Mouse (Mus musculus) midbrain, embryonic 13.5 days (tissue): ENCODE results near the gene Cemip2. TPM values are rescaled to one million over a fixed set of nuclear protein-coding genes. Genes with fewer than 3 reads are reported as not detected.
A peak's percentile ranks its signal among the peaks of the same experiment; 100 is the strongest.

Source experiments
- ATAC-seq: fragments of 200-750 bp; cut with Nextera tagmentation; 2 replicates; pipeline ENCODE4 v1.8.0; 2017; ENCODE audit warnings: mild to moderate bottlenecking, moderate TSS enrichment, moderate library complexity
- H3K27ac ChIP-seq: fragments of 300-500 bp; sonication (generic); 2 replicates; pipeline ENCODE4 v1.5.1; 2015; ENCODE audit warnings: inconsistent platforms, mild to moderate bottlenecking, moderate library complexity
- H3K27me3 ChIP-seq: fragments of 300-500 bp; sonication (generic); 2 replicates; pipeline ENCODE4 v1.6.1; 2015; ENCODE audit warnings: mild to moderate bottlenecking, inconsistent platforms
- H3K36me3 ChIP-seq: fragments of 300-500 bp; sonication (generic); 2 replicates; pipeline ENCODE4 v1.6.1; 2015; ENCODE audit warnings: mild to moderate bottlenecking, inconsistent platforms
- H3K4me1 ChIP-seq: fragments of 300-500 bp; sonication (generic); replicated peaks from 2 replicates; pipeline ENCODE4 v1.6.1; 2015; ENCODE audit warnings: inconsistent platforms
- H3K4me2 ChIP-seq: fragments of 300-500 bp; sonication (generic); replicated peaks from 2 replicates; pipeline ENCODE4 v1.6.1; 2015; ENCODE audit warnings: moderate library complexity, mild to moderate bottlenecking, inconsistent platforms
- H3K4me3 ChIP-seq: fragments of 300-500 bp; sonication (generic); replicated peaks from 2 replicates; pipeline ENCODE4 v1.5.1; 2015; ENCODE audit warnings: mild to moderate bottlenecking, inconsistent platforms
- H3K9ac ChIP-seq: fragments of 300-500 bp; sonication (generic); replicated peaks from 2 replicates; pipeline ENCODE4 v1.6.1; 2015; ENCODE audit warnings: mild to moderate bottlenecking, inconsistent platforms
- H3K9me3 ChIP-seq: fragments of 300-500 bp; sonication (generic); 2 replicates; pipeline ENCODE4 v1.6.1; 2016; ENCODE audit warnings: mild to moderate bottlenecking, inconsistent platforms
- WGBS: fragments of 180-500 bp; shearing (Covaris S2); methylation state at CpG from one replicate; pipeline ENCODE4 v1.1.7; 2015; 5-methylcytosine and 5-hydroxymethylcytosine counted together
- polyA plus RNA-seq: library from polyadenylated mRNA; unstranded; fragments of >200 nt; fragmentation: Nextera tagmentation; extraction: Ambion mirVana; gene quantifications from 2 replicates; pipeline ENCODE4 v1.2.1, GENCODE M21; 2015

Cemip2 gene
- polyA plus RNA-seq, 1 experiment from 2014 or later = 73.8 TPM

DNA sequence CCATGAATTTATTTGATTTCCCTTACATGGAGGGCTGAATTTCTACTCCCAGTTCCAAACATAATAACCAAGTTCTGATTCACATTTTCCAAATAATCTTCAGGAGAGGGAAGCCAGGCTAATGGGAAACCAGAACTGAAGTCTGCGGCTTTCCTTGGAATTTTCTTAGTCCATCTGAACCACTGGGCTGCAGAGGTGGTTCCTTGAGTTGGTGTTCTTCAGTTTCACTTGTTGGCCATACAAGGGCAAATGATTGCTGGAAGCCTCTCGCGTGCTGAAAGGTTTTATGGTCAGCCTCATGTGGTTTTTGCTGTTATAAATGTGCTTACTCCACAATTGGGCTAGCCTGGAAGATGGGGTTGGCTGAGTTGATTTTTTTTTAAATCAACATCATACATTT is 16.4 kb downstream of the Cemip2 start:
- no peak overlapping the region for H3K4me2 ChIP-seq
- 97% methylated on average over 3 of the region's 3 CpGs for WGBS
- H3K27me3 ChIP-seq = no peaks in the 10 kb centered on the region
- H3K27ac ChIP-seq = no peak overlapping the region; the same call in 1 of the 2 replicates
- ATAC-seq = no peak
- peaks cover 47% of the 10 kb centered on the region for H3K4me1 ChIP-seq
- peaks cover 62% of the 10 kb centered on the region for H3K36me3 ChIP-seq
- no peaks in the 10 kb centered on the region for H3K9me3 ChIP-seq
- no peak overlapping the region for H3K9ac ChIP-seq
- H3K4me3 ChIP-seq = no peak overlapping the region

DNA sequence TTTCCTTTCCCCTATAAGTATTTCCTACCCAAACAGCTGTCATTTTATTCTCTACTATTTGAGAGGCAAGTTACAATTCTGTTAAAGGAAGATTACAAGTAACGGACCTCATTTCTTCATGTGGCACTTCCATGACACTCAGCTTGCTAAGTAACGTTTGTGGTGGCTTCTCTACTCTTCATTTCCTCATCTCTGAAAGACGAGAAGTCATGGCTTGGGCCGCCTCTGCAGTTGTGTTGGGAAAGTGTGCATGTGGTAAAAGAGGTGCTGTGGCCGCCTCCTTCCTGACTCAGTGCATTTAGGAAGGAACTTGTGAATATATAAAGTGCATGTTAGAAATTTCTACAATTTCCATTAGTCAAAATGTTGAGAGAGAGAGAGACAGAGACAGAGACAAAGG is 18.2 kb downstream of the Cemip2 start:
- H3K36me3 ChIP-seq = peaks cover 73% of the 10 kb centered on the region
- H3K4me3 ChIP-seq = no peak overlapping the region

DNA sequence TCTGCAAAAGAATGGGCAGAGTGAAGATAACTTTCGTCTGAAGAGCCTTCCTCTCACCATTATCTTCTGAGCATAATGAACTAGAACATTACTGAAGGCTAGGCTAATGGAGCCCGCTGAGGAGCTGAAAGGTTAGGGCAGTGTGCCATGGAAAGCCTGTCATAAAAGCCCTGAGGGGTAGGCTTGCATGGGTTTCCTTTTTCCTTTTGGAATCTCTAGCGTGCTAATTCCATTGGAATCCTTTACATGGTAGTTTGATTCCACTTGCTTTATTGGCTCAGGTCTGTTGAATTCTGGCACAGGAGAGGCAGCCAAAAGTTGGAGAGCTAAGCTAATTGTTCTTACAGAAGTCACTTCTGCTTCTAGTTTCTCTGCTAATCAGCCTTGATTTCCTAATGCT is 20.6 kb downstream of the Cemip2 start:
- Histone ChIP-seq H3K9ac (no peak overlapping the region), H3K27ac (0 out of 2 replicates have a peak overlapping the region, but pooled peaks have one; percentile 35), H3K27me3 (no peaks in the 10 kb centered on the region), H3K9me3 (no peaks in the 10 kb centered on the region), H3K36me3 (peaks cover 81% of the 10 kb centered on the region), H3K4me3 (no peak overlapping the region), H3K4me1 (peaks cover 34% of the 10 kb centered on the region), H3K4me2 (no peak overlapping the region)
- no peak for ATAC-seq
- 41% methylated on average over 3 of the region's 3 CpGs for WGBS

More for the DNA sequence above, 18.2 kb downstream of the Cemip2 start:
- no peaks in the 10 kb centered on the region for H3K27me3 ChIP-seq
- H3K4me2 ChIP-seq = no peak overlapping the region
- no peak overlapping the region for H3K27ac ChIP-seq
- peaks cover 45% of the 10 kb centered on the region for H3K4me1 ChIP-seq
- 88% methylated on average over 5 of the region's 5 CpGs for WGBS
- no peak overlapping the region for H3K9ac ChIP-seq
- ATAC-seq = no peak
- no peaks in the 10 kb centered on the region for H3K9me3 ChIP-seq

DNA sequence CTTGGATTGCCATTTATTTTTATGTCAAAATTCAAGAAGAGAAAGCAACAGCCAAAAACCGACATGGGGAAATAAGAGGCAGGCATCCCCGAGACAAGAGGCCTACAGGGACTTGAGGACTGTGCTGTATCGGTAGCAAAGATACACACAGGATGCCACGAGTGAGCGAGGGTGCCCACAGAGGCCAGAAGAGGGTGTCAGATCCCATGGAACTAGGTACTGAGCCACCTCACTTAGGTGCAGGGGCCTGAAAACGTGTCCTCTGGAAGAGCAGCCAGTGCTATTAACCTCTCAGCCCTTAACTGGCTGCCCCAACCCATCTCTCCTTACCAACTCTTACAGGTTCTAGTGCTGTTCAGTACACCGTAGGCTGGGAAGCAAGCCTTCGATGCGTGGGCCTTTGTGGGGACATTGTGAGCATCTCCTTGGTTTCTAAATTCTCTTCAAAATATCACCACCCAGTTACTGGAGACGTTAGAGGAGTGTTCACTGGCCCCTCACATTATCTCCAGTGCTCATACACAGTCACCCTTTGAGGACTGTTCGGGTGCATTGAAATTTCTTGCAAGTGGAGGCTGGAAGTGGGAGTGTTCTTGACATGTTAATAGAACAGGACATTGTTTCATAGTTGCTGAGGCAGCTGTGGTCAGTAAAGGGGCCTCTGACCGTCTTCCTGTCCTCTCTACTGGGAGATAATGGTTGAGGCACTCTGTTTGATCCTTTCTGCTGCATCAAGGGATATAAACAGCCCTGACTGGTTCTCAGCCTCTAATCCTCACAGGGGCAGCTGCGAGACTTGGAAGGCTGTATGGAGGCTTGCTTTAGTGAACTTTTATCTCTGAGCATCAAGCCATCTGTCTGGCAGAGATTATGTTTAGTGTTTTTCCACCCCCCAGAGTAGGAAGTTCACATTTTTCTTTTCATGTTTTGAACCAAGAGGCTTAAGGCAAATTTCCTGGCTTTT is 21.6 kb downstream of the Cemip2 start:
- 47% methylated on average over 13 of the region's 13 CpGs for WGBS
- Histone ChIP-seq H3K36me3 (peaks cover 82% of the 10 kb centered on the region), H3K27ac (peak overlapping the region; percentile 69), H3K4me3 (no peak overlapping the region), H3K27me3 (no peaks in the 10 kb centered on the region), H3K4me2 (no peak overlapping the region), H3K9me3 (no peaks in the 10 kb centered on the region), H3K4me1 (peaks cover 34% of the 10 kb centered on the region), H3K9ac (no peak overlapping the region)
- peak; percentile 73 for ATAC-seq

DNA sequence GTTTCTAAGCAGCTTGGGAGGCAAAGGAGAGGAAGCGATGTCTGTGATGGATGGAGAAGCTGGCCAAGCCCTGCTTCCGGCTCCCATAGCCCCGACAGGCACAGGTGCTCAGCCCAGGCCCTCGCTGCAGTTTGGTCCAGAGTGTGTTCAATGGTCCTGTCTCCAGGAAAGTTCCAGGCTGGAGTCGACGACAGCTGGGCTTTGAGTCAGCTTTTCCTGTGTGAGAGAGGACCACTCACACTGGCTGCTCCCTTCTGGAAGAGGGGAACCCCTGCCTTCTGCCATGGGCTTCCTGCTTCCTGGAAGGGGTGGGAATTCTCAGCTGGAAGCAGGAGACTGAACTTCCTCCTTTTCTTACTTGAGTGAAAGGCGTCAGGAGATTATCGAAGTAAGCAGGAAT is 26.3 kb downstream of the Cemip2 start:
- Histone ChIP-seq H3K36me3 (peaks cover 85% of the 10 kb centered on the region), H3K27me3 (no peaks in the 10 kb centered on the region), H3K27ac (no peak overlapping the region), H3K4me1 (peaks cover 12% of the 10 kb centered on the region), H3K4me3 (no peak overlapping the region), H3K9me3 (no peaks in the 10 kb centered on the region), H3K9ac (no peak overlapping the region), H3K4me2 (no peak overlapping the region)
- 95% methylated on average over 8 of the region's 8 CpGs for WGBS
- no peak for ATAC-seq

DNA sequence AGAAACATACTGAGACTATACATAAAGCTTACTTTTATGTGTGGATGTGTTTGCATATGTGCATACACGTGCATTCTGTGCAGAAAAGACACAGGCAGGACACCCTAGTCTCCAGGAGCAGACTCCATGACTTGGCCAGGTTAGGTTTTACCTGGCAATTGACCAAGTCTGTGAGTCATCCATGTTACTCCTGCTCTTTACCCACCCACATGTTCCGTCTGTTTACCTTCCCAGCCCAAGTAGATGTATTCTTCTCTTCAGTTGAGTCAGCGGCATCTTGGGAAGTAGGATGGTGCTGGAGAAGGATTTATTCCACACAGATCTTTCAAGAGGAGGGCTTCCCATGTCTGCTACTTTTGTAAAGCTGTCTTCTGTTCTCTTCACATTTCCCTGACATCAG is 27.2 kb downstream of the Cemip2 start:
- H3K4me1 ChIP-seq = peaks cover 5% of the 10 kb centered on the region
- no peak overlapping the region for H3K27ac ChIP-seq
- H3K36me3 ChIP-seq = peaks cover 88% of the 10 kb centered on the region
- WGBS = 98% methylated on average over 3 of the region's 3 CpGs
- no peak for ATAC-seq
- H3K9ac ChIP-seq = no peak overlapping the region
- no peak overlapping the region for H3K4me2 ChIP-seq
- H3K4me3 ChIP-seq = no peak overlapping the region
- no peaks in the 10 kb centered on the region for H3K27me3 ChIP-seq
- no peaks in the 10 kb centered on the region for H3K9me3 ChIP-seq

DNA sequence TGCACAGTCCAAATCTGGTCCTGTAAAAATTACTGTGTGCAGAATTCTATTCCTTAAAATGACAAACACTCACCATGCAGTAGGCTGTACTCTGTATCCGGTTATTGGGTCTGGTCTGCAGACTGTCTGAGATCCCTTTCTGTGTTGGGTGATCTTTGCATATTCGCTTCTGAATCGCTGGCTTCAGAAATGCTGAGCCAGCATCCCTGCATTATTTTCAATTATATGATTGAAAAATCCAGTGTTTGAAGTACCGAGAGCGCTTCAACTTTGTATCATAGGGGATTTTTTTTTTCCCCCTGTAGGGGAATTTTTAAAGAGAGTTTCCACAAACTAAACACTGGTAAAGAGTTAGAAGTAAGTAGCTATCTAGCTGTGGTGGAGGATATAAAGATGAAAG is 32.0 kb downstream of the Cemip2 start:
- no peaks in the 10 kb centered on the region for H3K4me1 ChIP-seq
- no peaks in the 10 kb centered on the region for H3K9me3 ChIP-seq
- ATAC-seq = no peak
- WGBS = 94% methylated on average over 5 of the region's 5 CpGs
- H3K4me2 ChIP-seq = no peak overlapping the region
- no peak overlapping the region for H3K9ac ChIP-seq
- H3K27me3 ChIP-seq = no peaks in the 10 kb centered on the region
- H3K4me3 ChIP-seq = no peak overlapping the region
- peaks cover 93% of the 10 kb centered on the region for H3K36me3 ChIP-seq
- H3K27ac ChIP-seq = no peak overlapping the region

DNA sequence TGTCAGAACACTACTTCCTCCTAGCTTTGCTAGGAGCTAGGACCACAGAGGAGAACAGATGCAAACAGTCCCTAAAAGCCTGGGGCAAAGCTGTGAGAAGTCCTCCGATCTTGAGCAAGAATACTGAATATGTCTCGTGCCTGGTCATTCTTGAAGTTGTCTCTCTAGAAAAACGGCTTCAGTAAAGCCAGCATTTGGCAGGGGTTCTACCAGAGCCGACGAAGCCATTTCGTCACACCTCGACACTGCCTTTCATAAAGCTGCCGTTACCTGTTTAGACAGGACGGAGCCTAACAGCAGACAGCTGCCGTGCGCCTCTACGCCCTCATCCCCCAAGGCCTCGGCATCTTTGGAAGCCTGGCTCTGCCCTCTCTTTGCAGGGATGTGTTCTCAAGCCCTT is 35.4 kb downstream of the Cemip2 start:
- Histone ChIP-seq H3K9me3 (no peaks in the 10 kb centered on the region), H3K27ac (no peak overlapping the region), H3K9ac (no peak overlapping the region), H3K36me3 (peaks cover 94% of the 10 kb centered on the region), H3K4me1 (no peaks in the 10 kb centered on the region), H3K27me3 (no peaks in the 10 kb centered on the region), H3K4me3 (no peak overlapping the region), H3K4me2 (no peak overlapping the region)
- ATAC-seq = no peak
- 94% methylated on average over 13 of the region's 13 CpGs for WGBS

DNA sequence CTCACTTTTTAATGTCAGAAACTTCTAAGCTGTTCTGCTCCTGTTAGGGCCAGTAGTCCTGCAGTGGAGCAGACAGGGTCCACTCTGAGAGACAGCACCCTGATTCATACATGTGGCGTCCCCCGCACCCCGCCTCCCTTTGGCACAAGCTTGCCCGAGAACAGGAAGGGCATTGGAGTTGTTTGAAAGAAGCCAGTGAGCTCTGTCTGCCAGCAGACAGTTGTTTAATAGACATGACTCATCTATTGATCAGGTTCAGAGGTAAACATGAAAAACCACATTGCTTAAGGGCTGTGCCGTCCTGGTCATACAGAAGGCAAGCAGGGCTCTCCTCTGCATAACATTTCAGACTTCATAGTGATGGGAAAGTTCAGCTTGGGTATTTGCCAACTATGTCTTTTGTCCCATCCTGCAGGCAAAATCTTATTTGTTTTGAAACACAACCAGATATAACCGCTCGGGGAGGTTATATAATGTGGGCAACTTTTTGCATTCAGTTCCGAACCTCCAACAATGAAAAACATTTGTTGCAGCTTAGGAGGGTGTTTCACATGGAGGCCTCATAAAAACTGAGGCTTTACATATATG is 36.4 kb downstream of the Cemip2 start:
- Histone ChIP-seq H3K36me3 (peaks cover 94% of the 10 kb centered on the region), H3K4me3 (no peak overlapping the region), H3K4me2 (no peak overlapping the region), H3K27me3 (no peaks in the 10 kb centered on the region), H3K4me1 (no peaks in the 10 kb centered on the region), H3K9ac (no peak overlapping the region), H3K27ac (no peak overlapping the region), H3K9me3 (no peaks in the 10 kb centered on the region)
- WGBS = 87% methylated on average over 8 of the region's 8 CpGs
- ATAC-seq = no peak

DNA sequence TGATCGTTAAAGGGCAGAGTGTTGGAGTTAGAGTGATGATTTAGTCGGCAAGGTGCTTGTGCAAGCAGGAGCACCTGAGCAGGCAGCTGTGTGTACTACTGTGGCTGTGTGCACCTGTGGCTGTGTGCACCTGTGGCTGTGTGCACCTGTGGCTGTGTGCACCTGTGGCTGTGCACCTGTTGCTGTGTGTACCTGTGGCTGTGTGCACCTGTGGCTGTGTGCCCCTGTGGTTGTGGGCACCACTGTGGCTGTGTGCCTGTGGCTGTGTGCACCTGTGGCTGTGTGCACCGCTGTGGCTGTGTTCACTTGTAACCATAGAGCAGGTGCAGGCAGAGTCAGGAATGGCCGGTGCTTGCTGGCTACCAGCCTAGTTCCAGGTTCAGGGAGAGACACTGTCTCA is 38.1 kb downstream of the Cemip2 start:
- no peak for ATAC-seq
- H3K27ac ChIP-seq = no peak overlapping the region
- no peaks in the 10 kb centered on the region for H3K27me3 ChIP-seq
- H3K9me3 ChIP-seq = no peaks in the 10 kb centered on the region
- H3K4me1 ChIP-seq = no peaks in the 10 kb centered on the region
- no peak overlapping the region for H3K4me3 ChIP-seq
- H3K9ac ChIP-seq = no peak overlapping the region
- peaks cover 93% of the 10 kb centered on the region for H3K36me3 ChIP-seq
- 93% methylated on average over 4 of the region's 4 CpGs for WGBS
- H3K4me2 ChIP-seq = no peak overlapping the region

DNA sequence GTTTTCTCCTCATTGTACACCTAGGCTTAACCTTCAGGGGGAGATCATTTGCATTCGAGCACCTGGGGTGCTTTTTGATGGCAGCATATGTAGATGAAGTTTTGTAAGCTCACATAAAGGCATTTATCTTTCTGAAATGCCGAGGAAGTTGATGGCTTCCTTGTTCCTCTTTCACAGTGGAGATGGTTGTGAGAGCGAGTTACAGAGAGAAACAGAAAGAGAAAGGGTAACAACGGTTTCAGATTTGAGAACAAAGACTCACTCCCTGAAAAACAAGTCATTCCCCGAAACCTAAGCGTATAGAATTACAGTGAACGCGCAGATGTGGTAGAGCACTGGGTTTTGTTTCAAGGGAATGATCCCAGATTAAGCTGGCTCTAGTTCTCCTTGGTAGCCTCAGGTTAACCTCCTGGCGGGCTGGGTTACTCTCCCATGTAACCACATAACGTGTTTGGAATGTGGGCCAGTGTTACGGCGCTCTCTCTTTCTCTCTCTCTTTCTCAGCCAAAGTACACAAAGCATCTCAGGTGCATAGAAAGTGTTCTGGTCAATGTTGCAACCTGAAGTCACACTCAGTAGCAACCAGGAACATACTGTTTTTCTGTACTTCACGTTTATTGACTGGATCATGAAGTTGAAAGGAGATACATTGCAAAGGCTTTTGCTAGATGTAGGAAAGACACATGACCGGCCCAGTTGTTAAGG is 40.0 kb downstream of the Cemip2 start:
- no peak for ATAC-seq
- peaks cover 88% of the 10 kb centered on the region for H3K36me3 ChIP-seq
- H3K4me1 ChIP-seq = no peaks in the 10 kb centered on the region
- WGBS = 90% methylated on average over 14 of the region's 14 CpGs
- no peaks in the 10 kb centered on the region for H3K9me3 ChIP-seq
- no peak overlapping the region for H3K4me3 ChIP-seq
- H3K4me2 ChIP-seq = no peak overlapping the region
- H3K9ac ChIP-seq = no peak overlapping the region
- no peak overlapping the region for H3K27ac ChIP-seq
- no peaks in the 10 kb centered on the region for H3K27me3 ChIP-seq

DNA sequence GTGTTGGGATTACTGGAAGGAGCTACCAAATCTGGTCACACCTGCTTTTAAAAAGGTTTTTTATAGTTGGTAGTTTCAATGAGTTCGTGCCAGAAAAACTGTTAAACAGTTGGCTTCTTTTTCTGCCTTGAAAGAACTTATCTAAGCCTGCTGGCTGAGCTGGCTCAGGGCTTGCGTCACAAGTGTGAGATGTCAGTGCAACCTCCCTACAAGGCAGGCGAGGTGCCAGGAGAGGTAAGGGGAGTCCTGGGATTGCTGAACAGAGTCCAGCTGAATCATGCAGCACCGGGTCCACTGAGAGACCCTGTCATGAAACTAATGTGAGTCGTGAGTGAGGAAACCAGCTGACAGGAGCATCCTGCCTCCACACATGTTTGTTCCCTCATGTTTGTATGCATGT is 41.4 kb downstream of the Cemip2 start:
- WGBS = 89% methylated on average over 5 of the region's 5 CpGs
- no peaks in the 10 kb centered on the region for H3K9me3 ChIP-seq
- H3K36me3 ChIP-seq = peaks cover 85% of the 10 kb centered on the region
- H3K27ac ChIP-seq = no peak overlapping the region
- H3K27me3 ChIP-seq = no peaks in the 10 kb centered on the region
- H3K4me3 ChIP-seq = no peak overlapping the region
- H3K9ac ChIP-seq = no peak overlapping the region
- H3K4me1 ChIP-seq = no peaks in the 10 kb centered on the region
- no peak overlapping the region for H3K4me2 ChIP-seq
- no peak for ATAC-seq
